ENCODE assay signal across 9 mouse cellular contexts in the genomic region with DNA sequence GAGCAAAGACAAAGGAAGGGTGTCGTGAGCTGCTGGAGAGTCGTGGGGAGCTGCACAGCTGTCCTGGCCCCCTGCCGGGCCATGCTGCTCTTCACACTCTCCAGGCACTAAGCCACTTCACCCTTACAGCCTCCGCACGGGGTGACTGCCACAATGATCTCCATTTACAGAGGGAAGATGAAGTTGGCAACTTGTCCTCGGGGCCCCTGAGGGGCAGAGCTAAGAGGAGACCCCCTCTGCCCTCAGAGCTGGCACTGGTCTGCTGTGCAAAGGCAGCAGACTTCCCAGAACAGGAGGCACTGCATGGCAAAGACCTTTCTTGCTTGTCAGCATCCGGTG. TPM values are rescaled to one million over a fixed set of nuclear protein-coding genes. Genes with fewer than 3 reads are reported as not detected.
DNase-seq lines count a peak whose midpoint lies in the region; ATAC-seq and TF ChIP-seq lines count a peak whose summit lies in the region.
"Had no signal": no experiment of that assay in that cellular context is flagged by ENCODE, and none has a peak within 500 bp of the region (broad histone marks: within the 10 kb centered on the region; RNA-seq: fewer than 3 reads in every experiment).

No protein-coding gene starts in this region.

- no peak overlapping the region for H3K4me2 ChIP-seq in embryonic facial prominence, embryonic 14.5 days (ENCODE audit: low read depth, low read length)

- peak in 1 of 2 experiments; percentile 38 for DNase-seq in layer of hippocampus, adult 2 months (ENCODE audit: low spot score in 2 of 2)
- no peak for DNase-seq in layer of hippocampus, postnatal 25 days (ENCODE audit: extremely low spot score in 1 of 2, low spot score in 1 of 2)
- peak; percentile 51 for DNase-seq in embryonic facial prominence, embryonic 14.5 days (ENCODE audit: low spot score)
- peak; percentile 55 to 59 for DNase-seq in heart, postnatal 14 days
- DNase-seq in midbrain, embryonic 10.5 days (ENCODE audit: low spot score), result peak; percentile 27
- no peak for DNase-seq in ovary, postnatal 14 days (ENCODE audit: low spot score)
- no peak for DNase-seq in urinary bladder, postnatal 25 days (ENCODE audit: low spot score)
- DNase-seq in cerebellum, adult 11 months, result no peak

- H3K4me3 ChIP-seq in layer of hippocampus, adult 2 months, result no peak overlapping the region
- no peak overlapping the region for H3K4me3 ChIP-seq in embryonic facial prominence, embryonic 14.5 days (ENCODE audit: low read depth, low read length)
- H3K4me3 ChIP-seq in midbrain, embryonic 10.5 days, result no peak overlapping the region

- intact Hi-C loops in heart, postnatal 14 days (cut with DNase I), result loop anchor here (5.0 kb wide), 1 partner anchor 143 kb away; no protein-coding TSS in a partner anchor

- peaks cover 7% of the 10 kb centered on the region; the same call in 1 of the 2 replicates for H3K4me1 ChIP-seq in embryonic facial prominence, embryonic 14.5 days (ENCODE audit: control insufficient read depth, insufficient read depth, low read length)
- H3K4me1 ChIP-seq in midbrain, embryonic 10.5 days, result peaks cover 22% of the 10 kb centered on the region

- H3K27me3 ChIP-seq in embryonic facial prominence, embryonic 14.5 days (replicated peaks; ENCODE audit: control insufficient read depth, insufficient read depth, low read length), result no peaks in the 10 kb centered on the region
- no peaks in the 10 kb centered on the region for H3K27me3 ChIP-seq in midbrain, embryonic 10.5 days (ENCODE audit: low read depth, poor library complexity, severe bottlenecking)
- H3K27me3 ChIP-seq: Patski had no signal

- WGBS in embryonic facial prominence, embryonic 14.5 days, result 28% methylated on average over 6 of the region's 7 CpGs
- 23% methylated on average over 7 of the region's 7 CpGs for WGBS in midbrain, embryonic 10.5 days

- H3K27ac ChIP-seq in layer of hippocampus, adult 2 months, result peak overlapping the region; percentile 90
- no peak overlapping the region for H3K27ac ChIP-seq in embryonic facial prominence, embryonic 14.5 days (replicated peaks; ENCODE audit: low read depth, low read length)
- peak overlapping the region; percentile 74 for H3K27ac ChIP-seq in midbrain, embryonic 10.5 days (replicated peaks)

- ATAC-seq in embryonic facial prominence, embryonic 14.5 days (ENCODE audit: low read depth), result peak; percentile 61; the same call in 1 of the 2 replicates
- ATAC-seq: Patski had no signal

- TF ChIP-seq CTCF in layer of hippocampus, adult 2 months (conservative IDR thresholded peaks at IDR 0.05), result peak; percentile 33

- peak overlapping the region; percentile 37; the same call in 1 of the 2 replicates for H3K9ac ChIP-seq in embryonic facial prominence, embryonic 14.5 days (ENCODE audit: low read depth, low read length)

- peaks cover 34% of the 10 kb centered on the region for H3K36me3 ChIP-seq in embryonic facial prominence, embryonic 14.5 days (ENCODE audit: control insufficient read depth, insufficient read depth, low read length)
- peaks cover 74% of the 10 kb centered on the region for H3K36me3 ChIP-seq in midbrain, embryonic 10.5 days

- H3K9me3 ChIP-seq in embryonic facial prominence, embryonic 14.5 days (ENCODE audit: control insufficient read depth, low read length), result 0 out of 2 replicates have a peak, but pooled peaks cover 4% of the 10 kb centered on the region
- no peaks in the 10 kb centered on the region for H3K9me3 ChIP-seq in midbrain, embryonic 10.5 days (replicated peaks)

RNA-seq across cellular contexts. Expression of a gene that starts 20.1 kb away (rescaled TPM):
- total RNA-seq in layer of hippocampus, adult 2 months (2021), result 10 to 100 TPM; 62.3 to 66.3 TPM
- 10 to 100 TPM; 60.1 to 63.6 TPM for total RNA-seq in layer of hippocampus, postnatal 25 days (2021)
- polyA plus RNA-seq in embryonic facial prominence, embryonic 14.5 days (2014; fragmentation: Nextera tagmentation; extraction: Ambion mirVana), result 13.8 and 14.4 TPM in 2 replicates
- 1 to 10 TPM; 5.4 to 7.9 TPM for total RNA-seq in heart, postnatal 14 days (2021)
- 24.2 and 29.5 TPM in 2 replicates for polyA plus RNA-seq in midbrain, embryonic 10.5 days (2016; fragmentation: Nextera tagmentation; extraction: Ambion mirVana)

Comparison
In these comparisons a context has a peak if more than half of its experiments do, and no peak if none do; other contexts are left out.
1. DNase-seq: peak in embryonic facial prominence, embryonic 14.5 days (single experiment), heart, postnatal 14 days (2 of 2) and midbrain, embryonic 10.5 days (single experiment); none in layer of hippocampus, postnatal 25 days (0 of 2), ovary, postnatal 14 days (single experiment), urinary bladder, postnatal 25 days (single experiment) and cerebellum, adult 11 months (single experiment).
2. RNA of a gene that starts 20.1 kb away (total RNA-seq): 62.3 to 66.3 TPM in layer of hippocampus, adult 2 months and 60.1 to 63.6 TPM in layer of hippocampus, postnatal 25 days; 5.4 to 7.9 TPM in heart, postnatal 14 days; every median in the first group is over 4 times any median in the second.